Mouse (Mus musculus): Measurements from ENCODE around the gene Ptprg. TPM values are rescaled to one million over a fixed set of nuclear protein-coding genes. Genes with fewer than 3 reads are reported as not detected.
"Not testable (repeated sequence)": the region's sequence is repeated elsewhere in the genome, so short reads cannot be mapped to it uniquely, and the experiment has no call there.

The Ptprg gene
- total RNA-seq, 1 experiment from 2014 or later, result not detected

DNA sequence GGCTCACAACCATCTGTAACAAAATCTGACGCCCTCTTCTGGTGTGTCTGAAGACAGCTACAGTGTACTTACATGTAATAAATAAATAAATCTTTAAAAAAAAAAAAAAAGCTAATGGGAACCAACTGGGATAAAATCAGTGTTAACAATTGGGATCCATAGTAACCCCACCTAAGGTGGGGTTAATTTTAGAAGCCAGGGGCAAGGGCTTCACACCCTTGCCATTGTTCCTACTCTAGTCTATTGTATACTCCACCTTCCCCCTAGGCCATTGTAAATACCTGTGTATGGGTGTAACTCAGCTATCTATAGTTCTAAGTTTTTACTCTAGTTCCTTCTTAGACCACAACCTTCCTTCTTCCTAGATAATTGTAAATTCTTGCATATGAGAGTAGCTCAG, 411.0 kb downstream of the Ptprg start:
- ATAC-seq (replicated peaks; ENCODE audit: insufficient number of reproducible peaks, low FRiP score, low TSS enrichment, poor library complexity, severe bottlenecking), result not testable (repeated sequence)

DNA sequence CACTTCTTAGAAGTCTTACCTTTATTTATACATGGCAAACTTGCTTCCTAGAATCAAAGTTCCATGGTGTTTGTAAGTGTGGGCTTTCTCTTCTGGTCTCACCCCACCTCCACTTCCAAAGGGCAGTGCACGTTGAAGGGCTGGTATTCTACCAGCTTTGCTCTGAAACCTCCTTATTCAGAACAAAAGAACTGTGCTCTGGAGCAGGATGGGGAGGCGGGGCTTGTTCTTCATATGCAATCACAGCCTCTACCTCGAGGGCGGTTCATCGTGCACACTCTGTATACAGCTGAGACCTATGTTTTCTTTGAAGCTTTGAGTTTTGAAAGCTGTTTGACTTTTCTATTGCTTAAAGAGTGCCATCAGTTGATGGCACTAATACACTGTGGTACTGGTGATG, 412.5 kb downstream of the Ptprg start:
- ATAC-seq (replicated peaks; ENCODE audit: insufficient number of reproducible peaks, low FRiP score, low TSS enrichment, poor library complexity, severe bottlenecking), result no peak

DNA sequence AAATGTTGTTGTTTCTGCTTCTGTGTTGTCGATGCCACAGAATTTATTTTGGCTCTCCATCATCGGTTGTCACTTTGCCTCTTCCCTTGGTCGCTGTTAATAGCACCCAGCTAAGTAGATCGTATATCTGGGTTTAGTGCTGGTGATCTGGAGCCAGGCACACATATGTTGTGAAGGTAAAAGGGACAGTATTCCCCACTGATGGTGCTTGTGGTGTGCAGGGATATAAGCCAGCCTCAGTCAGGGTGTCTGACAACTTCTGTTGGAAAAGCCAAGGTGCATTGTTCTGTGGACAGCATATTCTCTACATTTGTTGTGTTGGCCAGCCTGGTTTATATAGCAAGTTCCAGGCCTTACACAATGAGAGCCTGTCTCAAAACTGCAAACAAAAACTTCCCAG, 428.4 kb downstream of the Ptprg start:
- ATAC-seq (replicated peaks; ENCODE audit: insufficient number of reproducible peaks, low FRiP score, low TSS enrichment, poor library complexity, severe bottlenecking), result no peak

DNA sequence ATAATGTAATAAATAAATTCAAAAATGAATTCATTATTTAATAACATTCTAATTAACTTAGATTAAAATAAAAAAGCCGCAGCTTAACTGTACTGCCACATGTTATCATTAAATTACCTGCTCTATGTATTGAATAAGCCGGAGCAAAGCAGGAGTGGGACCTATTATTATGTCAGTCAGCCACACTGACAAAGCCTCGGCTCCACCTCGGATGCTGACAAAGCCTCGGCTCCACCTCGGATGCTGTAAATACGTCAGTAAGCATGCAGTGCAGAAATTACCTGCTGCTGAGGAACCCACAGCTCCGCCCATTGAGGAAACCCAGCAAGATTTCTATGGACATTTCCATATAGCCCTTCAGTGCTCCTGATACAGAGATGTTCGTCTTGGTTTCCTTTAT, 429.7 kb downstream of the Ptprg start:
- no peak for ATAC-seq (replicated peaks; ENCODE audit: insufficient number of reproducible peaks, low FRiP score, low TSS enrichment, poor library complexity, severe bottlenecking)

DNA sequence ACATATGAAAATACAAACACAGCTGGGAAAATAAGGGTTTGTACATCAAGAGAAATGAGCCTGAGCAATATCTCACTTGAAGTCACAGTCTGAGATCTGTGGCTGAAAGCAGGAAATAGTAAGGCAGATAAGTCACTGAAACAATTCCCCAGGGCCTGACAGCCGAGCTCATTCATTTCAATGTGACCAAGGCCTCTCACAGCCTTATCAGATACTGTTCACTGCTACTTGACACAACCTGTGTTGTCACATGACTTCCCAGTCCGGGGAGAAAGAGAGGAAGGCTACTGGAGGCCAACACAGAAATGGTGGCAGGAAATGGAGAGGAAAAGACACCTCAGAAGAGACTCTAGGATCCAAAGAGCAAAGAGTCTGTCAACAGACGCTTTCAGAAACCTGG, 430.8 kb downstream of the Ptprg start:
- ATAC-seq (replicated peaks; ENCODE audit: insufficient number of reproducible peaks, low FRiP score, low TSS enrichment, poor library complexity, severe bottlenecking), result no peak

DNA sequence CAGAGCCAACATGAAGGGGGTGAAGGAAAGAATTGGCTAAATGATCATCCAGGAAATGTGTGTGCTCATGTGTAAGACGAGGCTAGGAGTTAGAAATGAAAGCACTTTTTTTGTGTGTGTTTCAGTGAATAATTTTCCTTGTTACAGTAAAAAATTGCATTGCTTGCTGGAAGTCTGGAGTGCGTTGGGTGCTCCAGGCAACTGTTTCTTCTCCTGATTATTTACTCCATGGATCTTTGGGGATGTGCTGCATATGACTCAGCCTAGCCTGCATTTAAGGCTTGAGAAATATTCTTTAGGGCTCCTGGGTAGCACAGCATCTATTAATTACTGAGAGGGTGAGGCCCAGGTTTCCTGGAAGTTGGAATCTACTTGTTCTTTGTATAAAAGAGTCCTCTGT, 435.6 kb downstream of the Ptprg start:
- no peak for ATAC-seq (replicated peaks; ENCODE audit: insufficient number of reproducible peaks, low FRiP score, low TSS enrichment, poor library complexity, severe bottlenecking)

DNA sequence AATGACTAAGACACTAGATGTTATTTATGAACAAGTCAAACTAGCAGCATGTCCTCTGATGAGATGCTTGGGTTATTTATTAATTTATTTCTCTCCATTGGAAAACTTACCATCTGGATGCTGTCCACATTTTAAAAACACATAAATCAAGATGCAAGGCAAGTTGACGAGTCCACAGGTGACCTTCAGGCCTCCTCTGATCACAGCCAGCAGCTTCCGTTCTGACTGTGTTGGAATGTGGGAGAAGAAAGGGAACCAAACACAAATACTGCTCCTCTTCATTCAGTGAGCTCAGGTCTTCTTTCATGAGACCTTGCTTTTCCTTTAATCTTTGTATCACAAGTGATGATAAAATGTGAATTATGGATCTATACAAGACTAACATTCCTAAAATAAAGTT, 437.8 kb downstream of the Ptprg start:
- ATAC-seq (replicated peaks; ENCODE audit: insufficient number of reproducible peaks, low FRiP score, low TSS enrichment, poor library complexity, severe bottlenecking), result no peak

DNA sequence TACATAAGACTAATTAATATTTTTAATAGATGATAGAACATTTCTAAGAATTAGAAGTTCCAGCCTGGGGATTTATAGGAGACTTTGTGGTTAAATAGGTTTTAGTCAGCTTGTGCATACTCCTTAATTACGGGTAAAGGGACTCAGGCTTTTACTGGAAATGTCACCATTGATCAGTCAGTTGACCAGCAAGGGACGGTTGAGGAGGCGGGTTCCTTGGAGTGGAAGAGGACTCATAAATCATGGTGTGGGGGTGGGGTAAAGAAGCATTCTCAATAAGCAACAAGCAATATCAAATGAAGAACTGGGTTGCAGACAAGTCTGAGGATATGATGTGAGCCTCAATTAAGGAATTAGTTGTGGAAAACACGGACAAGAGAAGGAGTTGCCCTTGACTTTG, 438.8 kb downstream of the Ptprg start:
- ATAC-seq (replicated peaks; ENCODE audit: insufficient number of reproducible peaks, low FRiP score, low TSS enrichment, poor library complexity, severe bottlenecking), result no peak

GRCm38 (mm10) chr14:11992534-11992933, 439.2 kb downstream of the Ptprg start:
- ATAC-seq (replicated peaks; ENCODE audit: insufficient number of reproducible peaks, low FRiP score, low TSS enrichment, poor library complexity, severe bottlenecking), result no peak

DNA sequence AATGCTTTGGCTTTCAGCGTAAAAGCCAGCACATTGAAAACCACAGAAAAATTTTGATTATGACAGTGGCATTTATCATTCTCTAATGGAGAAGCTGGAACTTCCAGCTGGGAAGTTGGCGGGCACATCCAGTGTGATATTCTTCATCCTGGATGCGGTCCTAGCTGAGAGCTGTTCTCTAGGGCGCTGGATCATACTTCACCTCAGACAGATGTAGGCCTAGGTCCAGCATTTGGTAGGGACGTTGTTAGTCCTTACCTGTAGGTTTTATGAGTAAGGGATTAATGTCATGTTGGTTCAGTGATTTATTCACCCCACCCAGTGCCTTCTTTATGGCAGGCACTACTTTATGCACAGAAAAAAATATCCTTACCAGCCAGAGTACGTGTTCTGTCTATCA, 444.2 kb downstream of the Ptprg start:
- no peak for ATAC-seq (replicated peaks; ENCODE audit: insufficient number of reproducible peaks, low FRiP score, low TSS enrichment, poor library complexity, severe bottlenecking)

DNA sequence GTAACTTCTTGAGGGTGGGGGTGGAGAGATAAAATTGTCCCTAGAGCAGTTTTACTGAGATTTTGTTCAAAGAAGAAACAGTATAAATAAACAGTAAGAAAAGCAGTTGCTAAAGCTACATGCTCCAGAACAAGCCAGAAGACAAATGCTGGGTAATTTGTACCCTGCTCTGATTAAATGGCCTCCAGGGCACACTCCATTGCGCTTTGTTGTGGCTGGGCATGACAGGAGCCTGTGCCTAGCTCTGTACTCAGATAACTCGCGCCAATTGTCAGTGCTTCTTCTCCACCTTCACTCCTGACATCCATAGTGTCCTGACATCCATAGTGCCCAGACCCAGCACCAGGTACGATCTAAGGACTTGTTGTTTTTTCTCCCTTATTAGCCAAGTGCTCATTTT, 445.1 kb downstream of the Ptprg start:
- ATAC-seq (replicated peaks; ENCODE audit: insufficient number of reproducible peaks, low FRiP score, low TSS enrichment, poor library complexity, severe bottlenecking), result no peak

- no peak for ATAC-seq (replicated peaks; ENCODE audit: insufficient number of reproducible peaks, low FRiP score, low TSS enrichment, poor library complexity, severe bottlenecking)
These were observed 450.7 kb downstream of the Ptprg start for GRCm38 (mm10) chr14:12004061-12004460.

DNA sequence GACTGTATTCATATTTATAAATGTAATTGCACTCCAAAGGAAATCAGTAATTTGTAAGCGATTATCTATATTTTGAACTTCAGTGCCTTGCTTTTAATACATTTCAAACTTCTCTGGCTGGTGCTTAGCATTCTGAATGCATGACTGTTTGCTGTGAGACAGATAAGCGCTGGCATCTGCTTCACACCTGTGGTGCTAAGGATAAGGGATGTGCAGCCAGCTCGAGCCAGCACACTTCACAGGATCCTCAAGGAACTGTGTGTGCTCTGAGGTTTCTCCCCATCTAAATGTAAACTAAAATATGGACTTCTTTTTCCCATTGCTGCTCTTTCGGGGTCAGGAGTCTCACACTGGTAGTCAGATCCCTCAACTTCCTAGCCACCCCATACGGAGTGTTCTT, 458.4 kb downstream of the Ptprg start:
- no peak for ATAC-seq (replicated peaks; ENCODE audit: insufficient number of reproducible peaks, low FRiP score, low TSS enrichment, poor library complexity, severe bottlenecking)

DNA sequence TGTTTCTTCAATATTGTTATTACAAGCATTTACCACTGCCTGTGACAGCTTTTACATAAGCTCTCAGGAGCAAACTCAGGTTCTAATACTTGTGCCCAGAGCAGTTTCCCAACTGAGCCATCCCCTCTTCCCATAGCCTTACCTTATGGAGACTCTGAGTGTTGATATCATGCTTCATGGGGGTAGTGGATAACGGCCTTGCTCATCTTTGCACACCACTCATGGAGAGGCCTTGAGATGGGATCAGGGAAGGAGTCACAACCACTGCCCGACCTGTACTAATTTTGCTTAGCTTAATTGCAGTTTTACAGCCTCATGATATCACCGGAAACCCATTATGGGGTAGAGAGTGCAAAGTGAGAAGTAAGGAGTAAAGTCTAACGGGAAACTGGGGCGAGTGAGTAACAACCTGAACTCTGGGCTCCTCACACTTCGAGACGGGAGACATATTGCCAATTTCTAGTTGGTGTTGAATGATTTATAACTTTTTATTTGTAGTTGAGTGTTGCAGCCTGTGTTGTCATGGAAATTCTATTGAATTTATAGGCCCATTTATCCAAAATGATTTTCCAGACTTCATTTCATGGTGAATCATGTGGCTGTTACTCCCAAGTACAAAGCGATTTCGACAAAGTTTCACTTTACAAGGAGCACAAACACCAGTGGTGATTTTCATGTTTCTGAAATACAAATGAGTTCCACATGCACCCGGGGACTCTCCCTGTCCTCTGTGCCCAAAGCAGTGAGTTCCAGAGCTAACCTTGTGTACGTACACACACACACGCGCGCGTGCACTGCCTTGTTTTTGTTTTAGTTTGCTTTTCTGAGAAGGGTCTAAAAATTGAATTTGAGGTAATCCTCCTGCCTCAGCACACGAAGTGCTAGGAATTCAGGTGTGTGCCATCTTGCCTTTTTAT, 472.7 kb downstream of the Ptprg start:
- no peak for ATAC-seq (replicated peaks; ENCODE audit: insufficient number of reproducible peaks, low FRiP score, low TSS enrichment, poor library complexity, severe bottlenecking)

GRCm38 (mm10) chr14:12027247-12027646, 473.9 kb downstream of the Ptprg start:
- no peak for ATAC-seq (replicated peaks; ENCODE audit: insufficient number of reproducible peaks, low FRiP score, low TSS enrichment, poor library complexity, severe bottlenecking)

DNA sequence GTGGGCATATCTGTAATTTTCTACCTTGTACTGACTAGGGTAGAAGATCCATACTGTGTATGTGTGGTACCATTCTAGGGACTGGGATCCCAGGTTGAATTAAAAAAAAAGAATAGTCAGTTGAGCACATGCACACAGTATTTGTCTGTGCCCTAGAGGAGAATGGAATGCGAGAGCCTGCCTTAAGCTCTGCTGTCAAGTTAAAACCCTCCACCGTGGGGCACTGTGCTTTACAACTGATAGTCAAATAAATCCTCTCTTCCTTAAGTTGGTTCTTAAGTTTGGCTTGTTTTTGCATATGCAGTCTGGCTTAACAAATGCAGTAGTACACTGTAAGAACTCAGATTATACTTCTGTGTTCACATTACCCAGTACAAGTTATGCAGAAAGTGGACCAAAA, 476.6 kb downstream of the Ptprg start:
- ATAC-seq (replicated peaks; ENCODE audit: insufficient number of reproducible peaks, low FRiP score, low TSS enrichment, poor library complexity, severe bottlenecking), result no peak

- ATAC-seq (replicated peaks; ENCODE audit: insufficient number of reproducible peaks, low FRiP score, low TSS enrichment, poor library complexity, severe bottlenecking), result no peak
These were observed 483.4 kb downstream of the Ptprg start for GRCm38 (mm10) chr14:12036530-12037283.

GRCm38 (mm10) chr14:12039743-12040142, 486.4 kb downstream of the Ptprg start:
- ATAC-seq (replicated peaks; ENCODE audit: insufficient number of reproducible peaks, low FRiP score, low TSS enrichment, poor library complexity, severe bottlenecking), result no peak

DNA sequence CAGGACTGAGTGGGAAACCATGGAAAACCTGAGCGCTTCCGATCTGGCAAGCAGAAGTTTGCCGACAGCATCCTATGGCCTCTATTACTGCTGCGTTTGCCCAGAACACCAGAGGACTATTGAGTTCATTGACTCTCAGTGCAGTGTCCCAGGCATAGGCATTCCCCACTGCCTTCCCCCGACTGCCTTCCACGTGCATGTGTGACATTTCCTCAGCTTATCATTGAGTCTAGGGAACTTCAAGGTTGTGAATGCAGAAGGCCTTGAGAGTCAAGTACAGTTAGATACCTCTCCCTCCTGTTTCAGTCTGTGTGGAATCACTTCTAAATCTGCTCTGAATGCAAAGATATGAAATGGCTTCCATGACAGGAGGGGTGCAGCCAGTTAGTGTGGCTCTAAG, 488.2 kb downstream of the Ptprg start:
- no peak for ATAC-seq (replicated peaks; ENCODE audit: insufficient number of reproducible peaks, low FRiP score, low TSS enrichment, poor library complexity, severe bottlenecking)
